Mouse (Mus musculus) CD4-positive naive resting alpha-beta T cell, adult 57 days (primary cell): ENCODE data around the gene Eno3. TPM values are rescaled to one million over a fixed set of nuclear protein-coding genes. Genes with fewer than 3 reads are reported as not detected.

Source experiments
- total RNA-seq: library from RNA; stranded (reverse); gene quantifications from one replicate; pipeline ENCODE4 v1.2.4, GENCODE M21; 2023

Eno3 gene
- 29.3 TPM for total RNA-seq

DNA sequence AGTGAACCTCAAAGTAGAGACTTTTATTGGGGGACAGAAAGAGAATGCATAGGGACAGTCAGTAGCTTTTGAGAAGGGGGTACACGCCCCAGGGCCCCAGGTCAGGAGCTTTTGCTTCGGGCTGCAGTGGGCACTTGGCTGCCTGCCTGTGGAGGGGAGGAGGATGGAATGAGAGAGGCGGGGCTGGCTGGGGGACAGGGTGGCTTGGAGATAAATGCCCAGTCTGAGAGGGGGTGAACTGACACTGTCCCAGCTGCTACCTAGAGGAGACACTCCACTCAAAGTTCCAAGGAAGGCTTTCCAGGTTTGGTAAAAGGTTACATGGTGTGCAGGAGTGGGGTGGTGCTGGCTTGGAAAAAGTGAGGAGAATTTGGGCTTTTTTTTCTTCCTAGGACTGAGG is at the start of gene Eno3:
TSS of gene Eno3 (plus strand) at position 239 of the 400 bp plus-strand sequence.

DNA sequence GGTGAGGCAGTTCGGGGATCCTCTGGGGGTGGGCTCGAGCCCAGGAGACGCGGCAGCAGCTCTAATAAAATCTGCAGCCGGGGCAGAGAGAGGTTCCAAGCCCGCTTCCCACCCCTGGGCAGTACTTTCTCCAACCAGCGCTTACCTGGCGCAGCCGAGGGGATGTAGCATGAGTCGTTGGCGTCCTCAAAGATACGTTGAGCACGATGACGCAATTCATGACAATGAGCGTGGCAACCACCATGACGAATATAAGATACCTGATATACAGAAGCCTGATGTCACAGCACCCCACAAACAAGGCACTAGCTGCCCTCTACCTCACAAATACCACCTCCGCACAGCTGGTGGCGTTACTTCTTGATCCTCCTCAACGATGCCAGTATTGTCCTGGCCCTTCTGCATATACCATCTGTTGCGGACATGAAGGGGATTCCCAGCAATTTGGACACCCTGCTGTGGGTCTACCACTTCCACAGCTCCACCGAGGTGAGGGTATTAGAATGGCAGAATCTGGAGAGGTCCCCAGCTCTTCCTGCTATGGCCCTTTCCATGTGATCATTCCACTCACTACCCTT is 41.4 kb upstream of the Eno3 start, which contains the start of gene 4930544D05Rik:
TSS of gene 4930544D05Rik (plus strand) at position 333 of the 578 bp plus-strand sequence.

DNA sequence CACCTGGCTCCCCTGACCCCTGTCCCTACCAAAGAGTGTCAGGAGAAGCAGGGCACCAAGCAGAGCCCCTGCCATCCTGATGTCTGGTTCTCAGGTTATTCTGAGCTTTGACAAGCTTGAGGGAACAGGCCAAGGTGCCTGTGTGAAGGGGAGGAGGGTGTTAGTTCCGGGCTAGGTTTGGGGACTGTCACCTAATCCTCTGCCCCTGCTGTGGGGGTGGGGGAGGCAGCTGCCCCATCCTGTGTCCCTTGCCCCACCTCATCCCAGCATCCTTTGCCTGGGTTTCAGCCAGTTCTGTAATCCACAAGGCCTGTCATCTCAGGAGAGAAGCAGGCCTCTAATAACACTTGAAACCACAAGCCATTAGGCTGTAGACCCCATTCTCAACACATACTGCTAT is 37.9 kb upstream of the Eno3 start, which contains the start of gene Chrne:
TSS of gene Chrne (minus strand) at position 116 of the 400 bp plus-strand sequence.

DNA sequence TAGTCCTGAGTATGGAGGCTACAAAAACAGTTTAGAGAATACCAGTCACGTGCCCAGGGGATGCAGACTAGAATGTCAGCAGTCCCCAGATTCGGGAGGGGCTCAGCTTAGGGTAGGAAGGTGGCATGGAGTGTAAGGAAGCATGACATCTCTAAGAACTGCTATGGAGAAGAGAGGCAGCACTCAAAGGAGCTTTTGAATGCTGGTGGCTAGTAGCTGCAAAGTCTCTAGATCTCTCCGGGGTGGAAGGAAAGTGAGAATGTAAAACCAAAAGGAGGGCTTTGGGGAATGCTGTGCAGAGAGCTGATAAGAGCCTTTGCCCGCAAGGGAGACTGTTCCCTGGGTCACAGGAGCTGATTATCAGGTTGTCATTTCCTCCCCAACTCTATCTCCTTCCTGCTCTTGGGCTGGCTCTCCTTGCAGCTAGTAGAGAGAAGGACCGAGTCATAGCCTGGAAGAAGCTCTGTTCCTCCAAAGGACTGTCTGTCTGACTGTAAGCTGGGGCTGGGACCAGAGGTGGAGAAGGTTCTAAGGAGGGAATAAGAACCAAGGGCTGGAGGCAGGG is 18.2 kb upstream of the Eno3 start, which contains the start of gene Gp1ba:
TSS of gene Gp1ba (plus strand) at position 409 of the 565 bp plus-strand sequence.

DNA sequence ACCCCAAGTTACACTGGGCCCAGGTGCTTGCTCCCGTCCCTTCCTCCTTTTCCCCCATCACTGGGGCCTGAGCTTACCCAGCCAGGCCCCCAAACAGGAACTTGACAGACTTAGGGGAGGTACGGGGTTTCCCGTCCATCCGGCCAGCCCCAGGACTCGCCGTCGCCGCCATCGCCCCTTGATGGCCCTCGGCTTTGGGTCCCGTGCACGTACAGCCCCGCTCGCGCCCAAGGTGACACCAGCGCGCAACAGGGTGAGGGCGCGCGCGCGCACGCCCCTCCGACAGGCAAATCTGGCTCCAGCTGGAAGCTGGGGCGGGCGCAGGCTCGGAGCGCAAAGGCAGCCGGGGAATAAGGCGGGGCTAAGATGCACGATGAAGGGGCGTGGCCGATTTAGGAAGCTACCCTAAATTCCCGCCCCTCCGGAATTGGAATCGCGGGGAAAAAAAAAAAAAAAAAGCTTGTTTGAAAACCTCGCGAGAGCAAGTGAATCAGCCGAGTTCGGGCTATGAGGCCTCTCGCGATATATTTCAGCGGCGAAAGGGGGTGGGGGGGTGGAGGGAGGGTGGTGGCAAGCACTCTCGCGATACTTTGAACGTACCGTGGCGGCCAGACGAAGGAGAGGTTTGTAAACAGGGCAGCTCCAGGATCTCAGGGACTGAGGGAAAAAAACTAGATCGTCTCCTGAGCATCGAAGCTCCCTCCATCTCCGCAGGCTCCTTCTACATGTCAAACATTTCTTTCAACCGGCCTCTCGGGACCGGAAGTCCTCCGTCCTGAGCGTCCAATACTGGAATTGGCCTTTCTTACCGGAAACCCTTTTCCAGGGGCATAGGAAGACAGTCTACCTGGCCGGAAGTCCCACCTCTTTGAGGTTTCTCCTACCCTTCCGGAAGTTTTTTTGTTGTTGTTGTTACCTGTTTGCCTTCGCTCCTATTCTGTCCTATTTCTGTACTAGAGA is 10.0 kb upstream of the Eno3 start, which contains the start of the genes Rnf167 and Slc25a11:
TSS of gene Rnf167 (plus strand) at position 545 of the 960 bp plus-strand sequence.
TSS of gene Slc25a11 (minus strand) at position 789 of the 960 bp plus-strand sequence.

DNA sequence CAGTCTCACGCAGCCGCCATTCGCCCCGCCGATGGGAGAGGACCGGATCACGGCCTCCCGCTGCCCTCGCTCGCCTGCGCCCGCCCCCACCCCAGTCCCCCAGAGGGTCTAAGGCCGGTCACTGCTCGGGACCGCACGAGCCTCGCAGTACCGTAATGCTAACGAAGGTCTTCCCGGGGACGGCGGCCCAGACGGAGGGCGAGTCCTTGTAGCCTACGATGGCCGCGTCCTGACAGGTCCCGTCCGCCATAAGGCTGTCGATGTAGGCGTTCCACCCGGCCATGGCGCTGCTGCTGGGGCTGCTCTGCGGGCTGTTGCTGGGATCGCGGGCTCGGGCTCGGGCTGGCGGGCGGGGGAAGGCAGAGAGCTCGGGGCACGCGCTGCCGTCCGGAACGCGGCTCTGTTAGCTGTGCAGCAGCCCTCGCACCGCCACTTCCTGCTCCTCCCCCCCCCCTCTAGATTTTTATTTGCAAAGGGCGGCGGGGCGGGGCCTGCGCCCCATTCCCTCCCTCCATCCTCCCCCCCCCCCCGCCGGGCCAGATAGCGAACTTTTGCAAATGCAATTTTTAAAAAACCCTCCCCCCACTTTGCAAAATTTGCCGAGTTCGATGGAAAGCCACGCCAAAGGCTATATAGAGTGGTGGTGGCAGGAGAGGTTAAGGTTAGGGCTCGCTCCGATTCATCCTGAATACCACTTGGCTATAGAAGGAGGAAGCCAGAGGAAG is 2.6 kb upstream of the Eno3 start, which contains the start of gene Pfn1:
TSS of gene Pfn1 (minus strand) at position 447 of the 725 bp plus-strand sequence.

DNA sequence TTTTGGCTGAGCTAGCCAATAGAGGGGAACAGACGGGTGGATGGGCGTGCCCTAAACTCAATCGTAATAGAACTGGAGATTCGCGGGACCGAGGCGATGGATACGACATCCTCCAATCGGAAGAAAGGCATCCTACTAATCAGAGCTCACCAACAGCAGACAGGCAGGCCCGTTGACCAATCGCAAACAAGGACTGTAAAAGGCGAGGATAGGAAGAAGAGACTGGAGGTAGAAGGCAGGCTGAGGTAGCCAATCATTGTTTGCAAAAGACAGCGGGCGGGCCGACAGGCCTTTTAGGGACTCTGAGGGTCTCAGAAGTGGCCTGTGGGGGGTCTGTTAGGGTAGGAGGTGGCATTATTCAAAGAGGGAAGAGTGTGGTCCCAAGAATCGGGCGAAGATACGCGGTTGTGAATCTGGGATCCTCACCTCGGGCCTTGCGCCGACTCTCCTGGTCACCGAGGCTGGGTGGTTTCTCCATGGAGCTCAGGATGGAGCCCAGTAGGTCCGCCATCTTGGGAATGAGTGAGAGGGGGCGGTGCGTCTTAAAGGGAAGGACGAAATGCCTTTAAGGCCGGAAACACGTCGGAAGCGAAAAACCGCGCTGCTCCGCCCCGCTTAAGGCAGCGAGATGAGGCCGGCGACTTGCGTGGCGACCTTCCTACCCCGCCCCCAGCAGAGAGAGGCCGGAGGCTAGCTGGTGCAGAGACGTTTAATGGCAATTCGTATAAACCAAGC is 11.9 kb downstream of the Eno3 start, which contains the start of gene Spag7:
TSS of gene Spag7 (minus strand) at position 646 of the 735 bp plus-strand sequence.

DNA sequence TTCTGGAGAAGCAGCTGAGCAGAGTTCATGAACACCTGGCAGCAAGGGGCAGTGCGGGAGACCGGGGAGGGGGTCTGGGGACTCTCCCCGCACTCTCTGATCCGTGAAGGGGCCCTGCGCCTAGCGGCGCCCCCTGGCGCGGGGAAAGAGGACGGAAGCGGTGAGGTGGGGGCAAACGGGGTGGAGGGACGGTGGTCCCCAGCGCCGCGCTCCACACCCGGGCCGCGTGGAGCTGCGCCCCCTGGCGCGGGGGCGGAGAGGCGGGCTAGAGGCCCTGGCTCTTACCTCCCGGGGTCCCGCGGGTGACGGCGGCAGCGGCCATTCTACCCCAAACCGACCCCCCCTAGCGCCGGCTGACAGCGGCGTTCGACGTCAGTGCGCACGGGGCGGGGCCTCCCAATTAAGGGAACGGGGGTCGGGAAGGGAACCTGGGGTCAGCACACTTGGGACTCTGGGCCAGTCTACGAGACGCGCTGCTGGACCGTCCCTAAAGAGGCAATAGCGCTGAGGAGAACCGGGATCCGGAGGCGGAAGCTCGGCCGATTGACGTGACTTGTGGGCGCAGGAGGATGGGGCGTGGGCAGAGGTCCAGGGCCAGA is 30.7 kb downstream of the Eno3 start, which contains the start of gene Camta2:
TSS of gene Camta2 (minus strand) at position 505 of the 599 bp plus-strand sequence.

DNA sequence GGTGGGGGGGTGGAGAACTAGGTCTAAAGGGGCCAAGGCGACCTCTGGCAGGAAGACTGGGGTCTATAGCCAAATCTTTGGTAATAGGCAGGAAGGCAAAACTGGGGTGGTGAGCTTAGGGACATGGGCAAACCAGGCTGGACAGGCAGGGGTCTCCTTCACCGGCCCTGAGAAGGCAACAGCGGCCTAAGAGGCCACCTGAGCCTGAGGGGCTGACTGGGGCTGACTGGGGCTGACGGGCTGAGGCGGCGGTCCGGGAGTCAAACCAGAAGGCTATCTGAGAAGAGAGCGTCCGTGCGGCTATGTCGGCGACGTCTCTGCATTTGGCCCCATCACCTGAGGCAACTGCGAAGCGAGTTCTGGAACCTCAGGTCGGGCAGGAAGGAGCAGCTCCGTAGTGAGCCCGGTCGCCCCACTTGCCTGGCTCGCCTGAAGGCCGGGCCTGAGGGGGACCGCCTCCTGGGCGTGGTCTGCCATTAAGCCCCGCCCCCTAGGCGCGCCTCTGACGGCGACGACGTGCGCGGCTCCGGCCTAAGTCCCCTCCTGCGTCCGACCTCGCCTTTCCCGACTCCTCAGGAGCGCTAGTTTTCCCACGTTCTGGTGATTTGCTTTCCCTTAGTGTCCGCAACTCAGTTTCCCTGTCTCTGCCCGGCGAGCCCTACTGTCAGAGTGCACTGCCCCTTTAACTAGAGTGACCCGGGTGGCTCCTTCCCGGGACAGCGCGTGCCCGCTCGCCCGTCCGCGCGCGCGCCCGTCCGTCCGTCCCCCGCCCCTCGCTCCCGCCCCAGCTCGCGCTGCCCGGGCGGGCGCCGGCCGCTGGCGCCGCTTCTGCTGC is 42.9 kb downstream of the Eno3 start, which contains the start of the genes Inca1 and Kif1c:
TSS of gene Inca1 (minus strand) at position 434 of the 835 bp plus-strand sequence.
TSS of gene Kif1c (plus strand) at position 827 of the 835 bp plus-strand sequence.

Other genes with a start within 250 kb of the Eno3 start
- 27.0 TPM for gene Pelp1, start 247.2 kb upstream of the Eno3 start, total RNA-seq
- gene Arrb2, start 224.6 kb upstream of the Eno3 start, total RNA-seq, result 347 TPM
- gene Med11, start 205.3 kb upstream of the Eno3 start, total RNA-seq, result 39.9 TPM
- gene Zmynd15, start 197.8 kb upstream of the Eno3 start, total RNA-seq, result 1.1 TPM
- gene Cxcl16, start 197.2 kb upstream of the Eno3 start, total RNA-seq, result 2.3 TPM
- 1.5 TPM for gene Tm4sf5, start 152.0 kb upstream of the Eno3 start, total RNA-seq
- not detected for gene Vmo1, start 142.6 kb upstream of the Eno3 start, total RNA-seq
- not detected for gene Gltpd2, start 138.0 kb upstream of the Eno3 start, total RNA-seq
- gene Psmb6, start 131.8 kb upstream of the Eno3 start, total RNA-seq, result 129 TPM
- not detected for gene Gm40193, start 124.3 kb upstream of the Eno3 start, total RNA-seq
- 7.3 TPM for gene Pld2, start 117.1 kb upstream of the Eno3 start, total RNA-seq
- gene Mink1, start 94.3 kb upstream of the Eno3 start, total RNA-seq, result 201 TPM
- 1.0 TPM for gene 4930544D05Rik, start 41.4 kb upstream of the Eno3 start, total RNA-seq
- gene Chrne, start 38.0 kb upstream of the Eno3 start, total RNA-seq, result 3.2 TPM
- not detected for gene Gp1ba, start 18.1 kb upstream of the Eno3 start, total RNA-seq
- 233 TPM for gene Rnf167, start 10.0 kb upstream of the Eno3 start, total RNA-seq
- gene Slc25a11, start 9.7 kb upstream of the Eno3 start, total RNA-seq, result 53.6 TPM
- gene Pfn1, start 2.6 kb upstream of the Eno3 start, total RNA-seq, result 1,552 TPM
- 23.4 TPM for gene Spag7, start 12.2 kb downstream of the Eno3 start, total RNA-seq
- 37.9 TPM for gene Camta2, start 30.9 kb downstream of the Eno3 start, total RNA-seq
- gene Inca1, start 43.0 kb downstream of the Eno3 start, total RNA-seq, result 0.62 TPM
- 26.1 TPM for gene Kif1c, start 43.3 kb downstream of the Eno3 start, total RNA-seq
- 2.7 TPM for gene Zfp3, start 107.0 kb downstream of the Eno3 start, total RNA-seq
- 1.5 TPM for gene Scimp, start 155.4 kb downstream of the Eno3 start, total RNA-seq
- 34.7 TPM for gene Rabep1, start 187.6 kb downstream of the Eno3 start, total RNA-seq